Mouse (Mus musculus) kidney, postnatal 36 days (tissue): ENCODE results near the gene Prrc2a.

Source experiments
- DNase-seq, 2 experiments: peaks; one replicate each; pipeline ENCODE4 v3.0.0; 2021 to 2022; ENCODE audit warnings: mixed read lengths in 2 of 2

The Prrc2a gene

DNA sequence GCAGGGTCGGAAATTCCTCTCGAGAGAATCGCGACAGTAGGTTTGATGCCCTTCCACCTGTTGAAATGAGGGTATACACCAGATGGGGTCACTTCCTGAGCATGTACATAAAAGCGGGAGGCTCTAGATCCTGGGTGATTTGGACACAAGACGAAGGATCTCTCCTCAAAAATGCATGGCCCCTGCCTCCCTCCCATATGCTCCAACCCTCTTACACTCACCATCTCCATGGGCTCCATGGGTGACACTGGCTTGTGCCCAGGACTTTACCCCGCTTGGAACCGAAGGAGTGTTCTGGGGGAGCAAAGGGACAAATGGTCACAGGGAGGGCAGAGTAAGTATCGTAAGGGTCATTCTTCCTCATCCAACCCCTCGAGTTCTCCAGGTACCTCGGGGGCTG lies 3.3 kb downstream of the Prrc2a start:
- DNase-seq, result no peak

DNA sequence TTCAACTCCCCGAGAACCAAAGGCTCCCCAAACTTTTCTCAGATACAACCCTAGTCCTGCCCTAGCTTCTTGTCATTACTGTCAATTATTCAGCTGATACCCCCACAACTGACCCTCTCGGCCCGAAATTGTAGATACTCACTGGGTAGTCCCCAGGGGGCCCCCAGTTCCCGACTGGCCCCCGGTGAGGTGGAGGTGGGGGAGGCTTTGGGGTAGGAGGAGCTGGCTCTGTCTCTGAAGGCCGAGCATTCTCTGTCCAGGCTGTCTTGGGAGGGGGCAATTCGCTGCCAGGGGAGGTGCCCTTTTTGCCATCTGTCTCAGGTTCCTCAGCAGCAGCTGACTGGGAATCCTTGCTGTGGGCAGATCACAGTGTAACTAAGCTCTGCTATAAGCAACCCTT lies 5.1 kb downstream of the Prrc2a start:
- DNase-seq, result no peak

DNA sequence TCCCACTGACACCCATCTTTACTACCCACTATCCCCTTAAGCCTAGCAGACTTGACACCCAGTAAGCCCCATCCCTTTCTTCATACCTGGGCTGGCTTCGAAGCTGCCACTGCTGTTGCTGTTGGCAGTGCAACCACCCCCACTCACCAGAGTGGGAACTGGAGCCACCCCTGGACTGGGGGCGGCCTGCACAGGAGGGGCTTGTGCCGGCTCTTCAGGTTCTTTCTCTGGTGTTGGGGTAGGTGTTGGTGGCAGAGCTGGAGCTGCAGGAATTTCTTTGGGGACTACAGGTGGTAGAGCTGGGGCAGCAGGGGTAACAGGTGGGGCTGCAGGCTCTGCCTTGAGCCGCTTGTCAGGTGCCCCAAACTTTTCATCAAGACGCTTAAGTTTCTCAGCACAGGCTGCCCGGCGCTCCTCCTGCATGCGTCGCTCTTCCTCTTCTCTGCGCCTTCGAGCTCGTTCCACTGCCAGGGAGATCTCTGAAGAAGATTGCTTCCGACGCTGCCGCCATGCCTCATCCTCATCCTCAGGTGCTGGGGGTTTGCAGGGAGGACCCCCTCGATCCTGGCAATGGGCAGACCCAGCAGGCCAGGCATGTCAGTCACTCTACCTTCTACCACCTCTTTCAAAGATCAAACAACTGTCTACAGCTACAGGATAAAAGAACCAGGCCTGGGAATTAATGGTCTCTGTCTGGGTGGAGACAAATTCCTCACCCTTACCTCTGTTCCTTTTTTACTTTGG lies 5.7 kb downstream of the Prrc2a start:
- DNase-seq, result no peak

DNA sequence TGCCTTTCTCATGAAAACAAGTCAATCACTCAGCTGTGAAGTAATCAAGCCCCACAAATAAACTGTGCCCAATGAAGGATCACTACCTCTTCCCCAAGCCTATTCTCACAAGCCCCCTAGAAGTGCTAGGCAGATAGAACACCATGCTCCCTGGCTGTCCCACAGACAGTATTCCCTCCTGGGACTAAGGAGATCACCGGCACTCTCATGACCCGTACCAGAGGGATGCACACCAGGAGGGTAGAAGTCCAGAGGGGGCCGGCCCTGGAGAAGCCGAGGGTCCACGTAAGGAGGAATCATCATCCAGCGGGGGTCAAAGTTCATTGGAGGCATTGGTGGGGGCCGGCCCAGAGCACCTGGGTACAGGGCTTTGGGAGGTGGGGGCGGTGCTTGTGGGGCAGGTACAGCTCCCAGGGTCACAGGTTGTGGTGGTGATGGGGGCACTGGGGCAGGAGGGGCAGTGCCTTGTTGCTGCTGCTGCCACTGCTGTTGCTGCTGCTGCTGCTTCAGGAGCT lies 7.0 kb downstream of the Prrc2a start:
- no peak for DNase-seq

DNA sequence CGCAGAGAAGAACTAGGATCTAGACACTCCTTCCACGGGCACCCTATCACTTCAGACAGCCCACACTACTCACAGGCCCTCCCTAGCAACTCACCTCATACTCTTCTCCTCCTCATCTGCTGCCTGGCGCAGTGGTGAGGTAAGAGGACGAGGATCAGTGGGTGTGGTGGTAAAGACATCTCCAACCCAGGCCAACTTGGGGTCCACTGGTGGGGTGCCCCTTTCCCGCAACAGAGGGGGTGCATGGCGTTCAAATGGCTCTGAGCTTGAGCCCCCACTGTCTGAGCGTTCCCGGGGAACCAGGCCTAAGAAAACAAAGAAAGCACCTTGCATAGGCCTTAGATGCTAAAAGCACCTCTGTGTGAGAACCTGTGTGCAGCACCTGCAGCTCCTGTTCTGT lies 7.4 kb downstream of the Prrc2a start:
- DNase-seq, result no peak

DNA sequence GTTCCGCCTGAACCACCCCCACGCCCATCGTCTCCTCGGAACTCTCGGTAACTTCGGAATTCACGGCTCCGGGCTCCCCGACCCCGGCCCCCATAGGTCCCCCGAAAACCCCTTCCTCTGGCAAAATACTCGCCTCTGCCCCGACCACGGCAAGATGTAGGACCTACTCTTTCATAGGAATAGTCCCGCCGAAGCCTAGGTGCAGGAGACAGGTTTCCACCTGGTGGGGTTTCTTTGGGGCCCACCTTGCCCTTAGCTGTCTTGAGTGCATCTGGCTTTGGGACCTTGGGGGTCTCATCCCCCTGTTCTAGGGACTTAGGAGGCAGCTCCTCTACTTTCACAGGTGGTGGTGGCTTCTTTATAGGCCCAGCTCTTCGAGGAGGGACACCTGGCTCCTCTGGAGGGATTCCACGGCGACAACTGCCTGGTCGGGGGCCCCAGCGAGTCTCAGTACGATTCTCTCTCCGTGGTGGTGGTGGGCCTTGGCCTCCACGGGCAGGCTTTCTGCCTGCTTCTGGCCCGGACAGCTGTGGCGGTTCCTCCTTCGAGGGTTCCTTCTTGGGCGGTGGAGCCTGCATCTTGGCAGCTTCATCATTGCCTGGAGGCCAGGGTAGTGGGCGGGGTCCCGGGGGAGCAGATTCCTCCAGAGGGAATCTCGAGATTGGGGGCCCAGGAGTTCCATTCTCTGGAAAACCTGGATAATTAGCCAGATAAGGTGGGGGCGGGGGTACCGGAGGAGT lies 8.1 kb downstream of the Prrc2a start:
- DNase-seq, result no peak

DNA sequence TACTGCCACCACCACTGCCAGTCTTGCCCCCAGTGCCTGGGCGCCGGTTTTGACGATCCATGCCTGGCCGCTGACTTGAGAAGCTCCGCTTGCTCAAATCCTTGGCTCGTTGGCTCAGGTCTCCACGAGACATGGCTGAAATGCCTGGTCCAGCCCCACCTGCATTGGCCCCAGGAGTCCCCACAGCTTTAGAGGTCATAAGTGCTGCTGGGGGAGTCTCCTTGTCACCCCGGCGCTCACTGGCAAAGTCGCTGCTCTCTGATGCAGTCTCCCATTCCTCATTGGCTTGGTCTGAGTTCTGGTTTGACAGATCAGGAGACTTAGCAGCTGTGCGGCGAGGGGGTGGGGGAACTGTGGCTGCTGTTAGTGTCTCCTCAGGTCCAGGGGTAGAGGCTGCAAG lies 9.2 kb downstream of the Prrc2a start:
- DNase-seq, result no peak

DNA sequence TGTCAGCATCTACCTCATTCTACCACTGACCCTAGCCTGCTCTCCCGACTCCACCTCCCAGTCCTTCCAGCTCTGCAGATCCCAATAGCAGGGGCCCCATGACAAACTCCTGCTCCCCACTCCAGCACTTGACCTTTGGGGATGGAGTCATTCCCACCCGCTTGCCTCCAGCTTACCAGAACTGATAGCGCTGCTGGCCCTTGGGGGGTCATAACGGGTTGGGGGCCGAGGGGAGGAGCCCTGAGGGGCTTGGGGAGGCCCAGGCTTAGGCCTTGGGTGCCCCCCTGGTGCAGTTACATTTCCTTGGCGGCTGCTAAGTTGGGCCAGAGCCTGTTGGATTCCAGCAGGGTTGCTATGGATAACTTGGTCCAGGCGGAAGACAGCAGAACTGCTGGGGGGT lies 10.1 kb downstream of the Prrc2a start:
- no peak for DNase-seq

DNA sequence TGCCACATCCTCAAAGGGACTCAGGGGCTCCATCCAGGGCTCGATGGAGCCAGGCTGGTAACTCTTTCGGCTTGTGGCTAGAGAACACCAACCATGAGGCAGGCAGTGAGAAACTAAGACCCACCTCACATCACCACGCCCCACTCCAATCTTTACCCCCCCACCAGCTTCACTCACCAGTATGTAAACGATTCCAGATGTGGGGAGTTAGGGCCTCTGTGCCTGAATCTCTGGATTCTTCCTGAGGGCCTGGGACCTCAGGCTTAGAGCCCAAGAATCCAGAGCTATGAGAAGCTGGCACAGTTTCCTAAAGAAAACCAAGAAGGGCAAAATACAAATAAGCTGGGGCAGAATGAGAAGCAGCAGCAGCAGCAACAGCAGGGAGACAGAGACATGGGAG lies 10.8 kb downstream of the Prrc2a start:
- no peak for DNase-seq

DNA sequence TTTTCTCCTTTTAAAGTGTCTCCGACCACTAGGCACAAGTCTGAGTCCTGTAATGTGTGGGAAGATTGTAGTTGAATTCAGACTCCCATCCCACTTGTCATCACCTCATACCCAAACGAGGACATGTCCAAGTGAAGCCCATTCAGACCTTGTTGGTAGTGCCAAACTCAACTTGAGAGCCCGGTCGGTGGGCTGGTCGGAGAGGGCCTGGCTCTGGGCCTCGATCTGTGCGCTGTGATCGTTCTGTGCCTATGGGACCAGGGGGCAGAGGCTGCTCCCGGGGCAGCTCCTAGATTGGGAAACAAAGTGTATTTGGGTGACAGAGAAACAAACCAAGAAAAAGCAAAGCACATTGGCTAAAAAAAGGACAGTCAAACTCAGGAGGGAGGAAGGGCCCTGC lies 11.6 kb downstream of the Prrc2a start:
- no peak for DNase-seq

DNA sequence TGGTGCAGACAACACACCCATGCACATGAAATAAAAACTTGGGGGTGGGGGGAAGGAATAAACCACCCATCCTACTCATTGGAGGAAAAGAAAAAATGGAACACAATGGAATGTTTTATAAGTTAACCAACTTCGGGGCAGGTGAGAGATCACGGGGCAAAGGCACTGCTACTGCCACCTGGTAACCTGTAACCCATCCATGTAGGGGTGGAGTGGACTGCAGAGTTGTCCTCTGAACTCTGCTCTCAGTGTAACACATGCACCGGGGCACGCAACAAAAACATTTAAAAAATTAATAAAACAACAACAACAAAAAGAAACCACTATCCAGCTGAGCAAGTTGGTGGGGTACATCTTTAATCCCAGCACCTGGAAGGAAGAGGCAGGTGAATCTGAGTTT lies 12.6 kb downstream of the Prrc2a start:
- peak; percentile 44 to 50 for DNase-seq

DNA sequence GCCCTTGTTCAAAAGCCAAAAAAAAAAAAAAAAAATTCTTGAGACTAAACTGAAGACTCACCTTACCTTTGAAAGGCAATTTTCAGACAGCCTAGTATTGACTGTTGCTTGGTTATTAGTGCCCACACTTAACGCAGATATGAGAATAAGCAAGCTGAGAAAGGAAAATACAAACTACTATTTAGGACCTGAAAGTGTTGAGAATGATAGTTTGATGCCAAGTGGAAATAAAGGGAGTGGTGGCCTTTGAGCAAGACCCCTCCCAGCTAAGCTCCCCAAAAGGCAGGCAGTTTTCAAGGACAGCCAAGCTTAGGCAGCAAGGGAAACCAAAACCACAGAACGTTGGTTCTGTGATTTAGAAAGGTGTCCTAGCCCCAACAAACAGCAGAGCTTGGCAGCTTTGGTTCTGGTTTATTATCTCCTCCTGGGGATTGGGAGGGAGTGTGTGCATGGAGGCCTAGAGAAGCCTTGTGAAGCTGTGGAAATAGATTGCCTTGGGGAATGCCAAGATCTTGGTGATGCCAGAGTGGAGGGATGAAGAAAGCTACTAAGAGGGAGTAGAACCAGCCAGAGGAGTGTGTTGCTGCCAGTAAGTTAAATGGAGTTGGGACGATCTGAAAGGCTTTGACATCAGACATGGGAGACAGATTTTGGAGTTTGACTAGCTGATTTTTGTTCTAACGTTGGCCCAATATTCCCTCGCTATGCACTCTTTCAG lies 16.6 kb downstream of the Prrc2a start:
- DNase-seq, result no peak

DNA sequence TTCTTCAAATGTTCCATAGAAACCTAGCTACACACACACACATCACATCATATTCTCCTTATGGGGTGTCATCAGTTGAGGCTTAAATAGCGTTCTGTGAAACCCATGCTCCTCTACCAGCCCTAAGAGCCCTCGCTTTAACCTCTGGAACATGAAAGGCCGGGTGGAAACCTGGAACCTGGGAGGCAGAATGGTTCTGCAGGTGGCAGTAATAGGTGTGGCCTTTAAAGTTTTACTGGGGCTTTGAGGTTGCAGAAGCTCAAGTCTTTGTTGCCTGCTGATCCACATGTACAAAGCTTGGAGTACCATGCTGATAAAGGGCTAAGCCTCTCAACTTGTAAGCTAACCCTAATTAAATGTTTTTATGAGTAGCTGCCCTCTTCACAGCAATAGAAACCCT lies 17.3 kb downstream of the Prrc2a start:
- DNase-seq, result no peak

DNA sequence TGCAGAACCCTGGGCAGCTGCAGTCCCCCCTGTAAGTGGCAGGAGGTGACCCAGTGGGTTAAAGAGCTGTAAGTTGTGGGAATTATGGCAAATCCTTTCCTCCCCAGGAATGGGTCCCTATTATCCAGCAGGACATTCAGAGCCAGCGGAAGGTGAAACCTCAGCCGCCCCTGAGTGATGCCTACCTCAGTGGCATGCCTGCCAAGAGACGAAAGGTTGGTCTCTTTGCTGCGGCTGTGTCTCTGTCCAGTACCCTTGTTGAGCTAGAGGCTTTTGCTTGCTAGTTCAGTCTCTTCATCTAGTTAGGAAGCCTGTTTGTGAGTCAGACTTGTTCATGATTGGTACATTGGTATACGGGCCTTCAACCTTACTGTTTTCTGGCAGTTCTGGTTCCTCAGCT lies 18.6 kb downstream of the Prrc2a start:
- DNase-seq, result no peak

DNA sequence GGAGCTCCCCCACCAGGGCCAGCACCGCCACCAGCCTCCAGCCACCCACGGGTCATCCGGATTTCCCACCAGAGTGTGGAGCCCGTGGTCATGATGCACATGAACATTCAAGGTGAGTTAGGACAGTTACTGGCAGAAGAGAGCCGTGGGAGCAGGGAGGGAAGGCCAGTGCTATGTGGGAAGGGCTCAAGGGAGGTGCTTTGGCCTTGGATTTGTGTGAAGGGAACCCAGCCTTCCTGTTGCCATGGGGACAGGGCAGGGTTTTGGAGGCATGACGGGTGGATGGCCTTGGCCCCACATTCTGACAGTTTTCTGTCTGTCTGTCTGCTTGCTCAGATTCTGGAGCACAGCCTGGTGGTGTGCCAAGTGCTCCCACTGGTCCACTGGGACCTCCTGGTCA lies 22.7 kb downstream of the Prrc2a start:
- DNase-seq, result no peak

DNA sequence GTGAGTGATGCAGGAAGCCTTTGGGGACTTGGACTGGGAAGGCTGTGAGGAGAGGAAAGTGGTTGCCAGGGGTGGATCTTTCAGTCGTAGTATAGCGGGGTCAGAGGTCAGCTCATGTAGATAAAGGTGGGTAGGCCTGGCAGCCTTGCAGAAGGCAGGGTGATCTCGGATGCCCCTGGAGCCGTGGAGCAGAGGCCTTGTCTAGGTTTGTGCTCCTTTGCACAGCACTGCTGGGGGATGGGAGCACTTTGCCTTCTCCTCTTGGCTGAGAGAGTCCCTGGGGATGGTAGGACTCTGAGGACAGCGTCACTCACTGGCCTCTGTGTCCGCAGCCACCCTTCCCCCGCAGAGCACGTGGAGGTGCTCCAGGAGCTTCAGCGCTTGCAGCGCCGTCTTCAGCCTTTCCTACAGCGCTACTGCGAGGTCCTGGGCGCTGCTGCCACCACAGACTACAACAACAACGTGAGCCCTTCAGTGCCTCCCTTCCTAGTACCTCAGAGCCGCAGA lies 24.2 kb downstream of the Prrc2a start:
- no peak for DNase-seq

DNA sequence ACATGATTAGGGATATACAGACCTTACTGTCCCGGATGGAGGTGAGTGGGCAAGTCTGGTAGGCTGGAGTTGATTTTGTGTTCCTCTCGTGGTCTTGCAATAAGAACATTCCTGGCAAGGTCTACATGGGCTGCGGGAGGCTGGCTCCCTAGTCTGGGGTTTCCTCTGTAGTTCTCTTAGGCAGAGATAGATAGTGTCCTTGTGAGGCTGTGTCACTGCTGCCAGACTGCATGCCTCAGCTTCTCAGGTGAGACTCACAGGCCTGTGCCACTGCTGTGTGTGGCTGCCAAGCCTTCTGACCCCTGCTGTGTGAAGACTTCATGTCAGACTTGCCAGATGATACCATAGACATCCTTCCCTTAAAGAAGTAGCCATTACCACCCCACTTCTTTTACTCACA lies 25.4 kb downstream of the Prrc2a start:
- DNase-seq, result no peak

DNA sequence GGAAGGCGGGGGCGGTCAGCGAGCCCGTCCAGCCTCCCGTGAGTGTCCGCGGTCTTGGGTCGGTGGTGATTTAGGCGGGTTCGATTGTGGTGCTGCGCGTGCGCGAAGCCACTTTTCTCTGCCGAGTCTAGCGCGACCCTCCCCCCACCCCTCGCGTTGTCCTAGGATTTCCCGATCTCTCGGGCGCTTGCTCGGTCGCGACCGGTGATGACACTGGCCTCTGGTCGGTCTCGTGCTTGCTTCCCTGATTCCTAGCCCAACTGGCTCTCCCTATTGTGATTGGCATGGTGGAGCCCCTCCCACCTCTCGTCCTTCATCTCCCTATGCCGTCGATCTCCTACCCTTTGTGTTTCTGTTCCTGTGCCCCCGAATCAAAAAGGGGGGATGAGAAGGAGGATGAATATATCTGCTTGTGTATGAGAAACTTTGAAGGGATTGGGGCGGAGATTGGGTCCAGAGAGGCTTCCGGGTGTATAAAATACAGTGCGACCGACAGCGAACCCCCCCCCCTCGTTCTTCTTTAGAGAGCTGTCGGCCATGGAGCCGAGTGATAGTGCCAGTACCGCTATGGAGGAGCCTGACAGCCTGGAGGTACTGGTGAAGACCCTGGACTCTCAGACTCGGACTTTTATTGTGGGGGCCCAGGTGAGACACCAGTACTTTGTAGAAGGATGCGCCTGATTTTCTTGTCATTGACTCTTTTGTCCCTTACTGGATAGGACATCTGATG lies 28.9 kb downstream of the Prrc2a start:
- peak in 1 of 2 experiments; percentile 57 for DNase-seq

DNA sequence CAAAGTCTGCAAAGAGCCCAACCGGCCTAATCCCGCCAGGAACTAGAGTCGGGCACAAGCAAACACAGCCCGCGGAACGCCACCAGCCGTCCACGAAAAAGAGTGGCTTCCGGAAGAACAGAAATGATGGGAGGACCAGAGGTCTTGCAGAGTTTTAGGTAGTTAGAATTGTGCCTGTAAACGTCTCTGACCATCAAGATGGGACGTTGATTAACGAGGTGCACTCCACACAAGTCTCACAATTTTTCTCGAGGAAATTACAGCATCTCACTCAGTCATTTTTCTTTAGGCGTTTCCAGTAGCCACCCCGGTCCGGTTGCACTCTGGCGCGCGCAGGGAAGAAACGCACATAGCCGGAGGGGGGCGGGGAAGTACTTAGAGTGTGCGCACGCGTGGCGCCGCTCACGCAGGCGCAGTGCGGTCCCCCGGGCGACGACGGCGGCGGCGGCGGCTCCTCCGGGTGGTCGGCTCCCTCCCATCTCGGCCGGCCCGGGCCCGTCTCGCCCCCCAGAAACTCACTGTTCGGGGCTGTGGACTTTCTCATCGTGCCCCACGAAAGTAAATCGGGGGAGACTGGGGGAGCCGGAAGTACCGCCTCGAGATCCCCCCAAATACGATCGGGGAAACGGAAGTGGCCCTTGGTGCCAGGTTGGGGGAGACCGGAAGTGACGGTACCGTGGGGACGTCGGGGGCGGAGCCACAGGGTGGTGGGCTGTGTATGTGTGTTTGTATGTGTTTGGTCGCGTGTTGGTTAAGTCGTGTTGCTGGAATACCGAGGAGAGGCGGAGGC lies 29.7 kb downstream of the Prrc2a start, which contains the start of gene Bag6:
Gene Bag6 (plus strand): TSS at position 378 of the 790 bp plus-strand sequence.
- DNase-seq, result peak; percentile 94 to 97

DNA sequence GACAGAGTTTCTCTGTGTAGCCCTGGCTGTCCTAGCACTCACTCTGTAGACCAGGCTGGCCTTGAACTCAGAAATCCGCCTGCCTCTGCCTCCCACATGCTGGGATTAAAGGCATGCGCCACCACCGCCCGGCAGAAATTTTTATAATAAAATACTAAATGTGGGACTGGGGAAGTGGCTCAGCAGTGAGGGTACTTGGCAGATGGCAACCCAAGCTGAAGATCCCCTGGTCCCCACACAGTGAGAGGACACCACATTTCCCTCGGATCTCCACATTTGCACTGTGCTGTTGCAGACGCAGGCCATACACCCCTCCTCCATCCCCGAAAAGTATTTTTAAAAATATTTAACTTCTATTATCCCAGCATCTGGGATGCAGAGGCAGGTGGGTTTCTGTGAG lies 31.2 kb downstream of the Prrc2a start:
- no peak for DNase-seq

DNA sequence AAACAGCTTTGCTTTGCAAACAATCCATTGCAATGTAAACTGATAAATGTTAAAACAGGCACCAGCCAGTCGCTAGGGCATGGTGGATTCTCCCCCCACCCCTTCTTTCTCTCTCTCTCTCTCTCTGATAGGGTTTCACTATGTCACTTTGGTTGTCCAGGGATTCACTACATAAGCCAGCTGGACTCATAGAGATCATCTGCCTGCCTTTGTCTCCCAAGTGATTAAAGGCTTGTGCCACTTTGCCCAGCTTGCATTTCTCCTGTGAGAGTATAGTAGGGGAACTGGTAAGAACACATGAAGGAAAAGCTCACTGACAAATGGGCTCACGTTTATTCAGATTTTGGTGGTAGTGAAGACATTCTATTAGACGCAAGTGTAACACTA lies 32.5 kb downstream of the Prrc2a start:
- DNase-seq, result no peak
